Mouse (Mus musculus): ENCODE measurements around the gene Herpud1. TPM values are rescaled to one million over a fixed set of nuclear protein-coding genes. Genes with fewer than 3 reads are reported as not detected.
A peak's percentile ranks its signal among the peaks of the same experiment; 100 is the strongest.

Herpud1 gene
- 61.2 and 68.7 TPM in 2 replicates for polyA plus RNA-seq (2015; fragmentation: Nextera tagmentation; extraction: Ambion mirVana)

GRCm38 (mm10) chr8:94386214-94387026 is at the start of gene Herpud1:
Gene Herpud1 (plus strand): TSS chr8:94386438.
- H3K9ac ChIP-seq: peak within 1 kb of the TSS; percentile 84
- peaks cover 22% of the 10 kb centered on the region for H3K36me3 ChIP-seq
- peaks cover 5% of the 10 kb centered on the region; the same call in 1 of the 2 replicates for H3K9me3 ChIP-seq
- peak within 1 kb of the TSS; percentile 79 for H3K27ac ChIP-seq
- H3K4me2 ChIP-seq (replicated peaks): peak within 1 kb of the TSS; percentile 92
- ATAC-seq (ENCODE audit: low FRiP score, low read depth): peak; percentile 98
- under 1% methylated on average over 65 of the region's 65 CpGs for WGBS
- H3K4me1 ChIP-seq: peaks cover 15% of the 10 kb centered on the region
- H3K27me3 ChIP-seq: no peaks in the 10 kb centered on the region
- H3K4me3 ChIP-seq: peak within 1 kb of the TSS; percentile 86

- ATAC-seq (ENCODE audit: low FRiP score, low read depth): no peak
- Histone ChIP-seq H3K9me3 (no peaks in the 10 kb centered on the region), H3K4me1 (no peaks in the 10 kb centered on the region), H3K36me3 (no peaks in the 10 kb centered on the region), H3K4me2 (replicated peaks) (no peak overlapping the region), H3K4me3 (no peak overlapping the region), H3K27me3 (no peaks in the 10 kb centered on the region; the same call in 1 of the 2 replicates), H3K27ac (no peak overlapping the region), H3K9ac (no peak overlapping the region)
- 84% methylated on average over 8 of the region's 8 CpGs for WGBS
These were observed 48.7 kb upstream of the Herpud1 start for GRCm38 (mm10) chr8:94337559-94337958.

- no peaks in the 10 kb centered on the region for H3K9me3 ChIP-seq
- no peaks in the 10 kb centered on the region for H3K4me1 ChIP-seq
- no peak overlapping the region for H3K4me3 ChIP-seq
- H3K4me2 ChIP-seq (replicated peaks): no peak overlapping the region
- no peaks in the 10 kb centered on the region for H3K36me3 ChIP-seq
- no peak for ATAC-seq (ENCODE audit: low FRiP score, low read depth)
- no peaks in the 10 kb centered on the region; the same call in 1 of the 2 replicates for H3K27me3 ChIP-seq
- no peak overlapping the region for H3K27ac ChIP-seq
- H3K9ac ChIP-seq: no peak overlapping the region
- 85% methylated on average over 7 of the region's 7 CpGs for WGBS
These were observed 45.4 kb upstream of the Herpud1 start for GRCm38 (mm10) chr8:94340796-94341195.

- H3K4me3 ChIP-seq: no peak overlapping the region
- WGBS: 89% methylated on average over 10 of the region's 10 CpGs
- H3K4me1 ChIP-seq: no peaks in the 10 kb centered on the region
- H3K9me3 ChIP-seq: no peaks in the 10 kb centered on the region
- no peak overlapping the region for H3K27ac ChIP-seq
- H3K27me3 ChIP-seq: no peaks in the 10 kb centered on the region; the same call in 1 of the 2 replicates
- H3K9ac ChIP-seq: no peak overlapping the region
- H3K4me2 ChIP-seq (replicated peaks): no peak overlapping the region
- no peaks in the 10 kb centered on the region for H3K36me3 ChIP-seq
- no peak for ATAC-seq (ENCODE audit: low FRiP score, low read depth)
These were observed 43.5 kb upstream of the Herpud1 start for GRCm38 (mm10) chr8:94342691-94343090.

DNA sequence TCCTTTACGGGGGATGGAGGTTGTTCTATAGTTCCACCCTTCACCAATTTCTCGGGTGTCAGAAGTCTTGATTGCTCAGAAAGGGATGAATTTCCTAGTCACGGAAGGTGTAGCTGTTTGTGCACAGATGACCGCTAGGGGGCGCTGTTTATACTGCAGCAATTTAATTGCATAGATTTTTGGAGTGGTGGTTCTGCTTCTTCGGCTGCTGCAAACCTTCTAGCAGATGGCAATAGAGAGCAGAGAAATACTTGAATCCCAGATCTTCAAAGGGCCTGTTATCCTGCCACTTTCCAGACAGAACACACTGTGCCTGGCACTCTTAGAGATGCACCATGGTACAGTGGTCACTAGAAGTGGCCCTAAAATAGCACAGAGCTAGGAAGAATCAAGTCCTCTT is 42.9 kb upstream of the Herpud1 start:
- no peak for ATAC-seq (ENCODE audit: low FRiP score, low read depth)

DNA sequence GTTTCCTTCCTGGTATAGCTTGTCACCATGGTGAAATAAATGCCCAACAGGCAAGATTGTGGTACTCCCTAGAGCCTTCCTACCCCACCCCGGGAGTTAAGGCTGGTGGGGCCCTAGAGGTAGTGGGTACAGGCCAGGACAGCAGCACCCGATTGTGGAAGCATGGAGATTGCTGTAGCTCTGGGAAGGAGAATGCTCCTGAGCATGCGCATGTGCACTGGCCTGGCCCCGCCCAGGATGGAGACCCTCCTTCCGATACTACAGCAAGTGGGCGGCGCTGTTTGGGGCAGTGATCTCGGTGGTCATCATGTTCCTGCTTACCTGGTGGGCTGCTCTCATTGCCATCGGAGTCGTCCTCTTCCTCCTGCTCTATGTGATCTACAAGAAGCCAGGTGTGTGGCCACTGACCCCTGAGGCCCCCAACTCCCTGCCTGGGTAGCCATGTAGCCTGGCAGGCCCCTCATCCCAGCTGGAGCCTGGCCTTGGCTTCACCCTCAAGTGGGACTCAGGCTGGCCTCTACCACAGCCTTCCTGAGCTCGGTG is 42.4 kb upstream of the Herpud1 start:
- H3K4me2 ChIP-seq (replicated peaks): no peak overlapping the region
- no peak for ATAC-seq (ENCODE audit: low FRiP score, low read depth)

More for the DNA sequence above, 42.9 kb upstream of the Herpud1 start:
- no peaks in the 10 kb centered on the region for H3K4me1 ChIP-seq
- no peak overlapping the region for H3K27ac ChIP-seq
- H3K36me3 ChIP-seq: no peaks in the 10 kb centered on the region
- H3K27me3 ChIP-seq: no peaks in the 10 kb centered on the region; the same call in 1 of the 2 replicates
- no peak overlapping the region for H3K4me3 ChIP-seq
- H3K9me3 ChIP-seq: no peaks in the 10 kb centered on the region
- H3K4me2 ChIP-seq (replicated peaks): no peak overlapping the region
- WGBS: 15% methylated on average over 6 of the region's 6 CpGs
- no peak overlapping the region for H3K9ac ChIP-seq

GRCm38 (mm10) chr8:94345657-94346056 is 40.6 kb upstream of the Herpud1 start:
- H3K27ac ChIP-seq: no peak overlapping the region
- ATAC-seq (ENCODE audit: low FRiP score, low read depth): no peak
- no peaks in the 10 kb centered on the region; the same call in 1 of the 2 replicates for H3K27me3 ChIP-seq
- H3K4me3 ChIP-seq: no peak overlapping the region
- no peaks in the 10 kb centered on the region for H3K9me3 ChIP-seq
- no peak overlapping the region for H3K9ac ChIP-seq
- H3K4me2 ChIP-seq (replicated peaks): no peak overlapping the region
- no peaks in the 10 kb centered on the region for H3K36me3 ChIP-seq
- 85% methylated on average over 4 of the region's 4 CpGs for WGBS
- no peaks in the 10 kb centered on the region for H3K4me1 ChIP-seq

More for the DNA sequence above, 42.4 kb upstream of the Herpud1 start:
- Histone ChIP-seq H3K27me3 (no peaks in the 10 kb centered on the region; the same call in 1 of the 2 replicates), H3K9me3 (no peaks in the 10 kb centered on the region), H3K27ac (no peak overlapping the region), H3K36me3 (no peaks in the 10 kb centered on the region), H3K4me3 (no peak overlapping the region), H3K4me1 (no peaks in the 10 kb centered on the region), H3K9ac (no peak overlapping the region)
- WGBS: 87% methylated on average over 11 of the region's 11 CpGs

GRCm38 (mm10) chr8:94346264-94346663 is 40.0 kb upstream of the Herpud1 start:
- ATAC-seq (ENCODE audit: low FRiP score, low read depth): no peak
- H3K36me3 ChIP-seq: no peaks in the 10 kb centered on the region
- no peak overlapping the region for H3K4me3 ChIP-seq
- H3K27ac ChIP-seq: no peak overlapping the region
- no peaks in the 10 kb centered on the region for H3K4me1 ChIP-seq
- no peaks in the 10 kb centered on the region for H3K9me3 ChIP-seq
- H3K9ac ChIP-seq: no peak overlapping the region
- no peaks in the 10 kb centered on the region; the same call in 1 of the 2 replicates for H3K27me3 ChIP-seq
- no peak overlapping the region for H3K4me2 ChIP-seq (replicated peaks)
- 90% methylated on average over 13 of the region's 13 CpGs for WGBS

DNA sequence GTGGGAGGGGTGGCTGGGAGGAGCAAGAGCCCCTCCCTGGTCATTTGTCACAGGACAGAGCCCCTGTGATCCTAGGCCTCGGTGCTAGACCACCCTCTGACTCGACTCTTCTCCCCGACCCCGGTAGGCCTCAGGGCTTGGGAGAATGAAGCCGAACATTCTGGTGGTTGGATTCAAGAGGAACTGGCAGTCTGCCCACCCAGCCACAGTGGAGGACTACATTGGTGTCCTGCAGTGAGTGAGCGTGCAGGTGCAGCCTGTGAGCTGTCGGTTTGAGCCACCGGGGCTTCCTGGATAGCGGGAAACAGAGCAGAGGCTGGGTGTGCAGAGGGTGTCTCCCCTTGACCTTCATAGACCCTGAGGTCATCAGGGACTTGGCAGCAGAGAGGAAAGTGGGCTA is 37.8 kb upstream of the Herpud1 start:
- 67% methylated on average over 9 of the region's 9 CpGs for WGBS
- Histone ChIP-seq H3K9ac (no peak overlapping the region), H3K27me3 (no peaks in the 10 kb centered on the region), H3K4me1 (no peaks in the 10 kb centered on the region), H3K4me2 (replicated peaks) (no peak overlapping the region), H3K9me3 (no peaks in the 10 kb centered on the region), H3K4me3 (no peak overlapping the region), H3K27ac (no peak overlapping the region), H3K36me3 (no peaks in the 10 kb centered on the region)
- no peak for ATAC-seq (ENCODE audit: low FRiP score, low read depth)

DNA sequence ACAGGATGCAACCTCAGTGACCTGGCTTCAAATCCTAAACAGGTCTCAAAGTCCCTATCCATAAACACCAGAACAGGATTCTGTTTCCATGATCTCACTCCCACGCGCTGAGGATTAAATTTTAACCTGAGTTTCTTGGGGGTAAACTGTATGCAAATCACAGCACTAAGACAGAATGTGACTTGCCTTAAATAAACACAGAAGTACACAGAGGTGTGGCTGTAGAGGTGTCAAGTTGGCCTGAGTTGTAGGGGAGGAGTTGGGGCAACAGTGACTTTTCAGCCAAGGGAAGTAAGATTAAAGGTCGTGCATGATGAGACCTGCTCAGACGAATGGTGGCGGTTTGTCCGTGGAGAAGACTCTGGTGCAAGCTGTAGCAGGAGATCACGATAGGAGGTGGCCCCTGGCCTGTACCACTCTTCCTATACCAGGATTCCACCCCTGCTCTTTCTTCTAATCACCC is 32.1 kb upstream of the Herpud1 start:
- 78% methylated on average over 7 of the region's 7 CpGs for WGBS
- ATAC-seq (ENCODE audit: low FRiP score, low read depth): no peak
- Histone ChIP-seq H3K36me3 (no peaks in the 10 kb centered on the region), H3K4me1 (no peaks in the 10 kb centered on the region), H3K27ac (no peak overlapping the region), H3K4me2 (replicated peaks) (no peak overlapping the region), H3K9me3 (no peaks in the 10 kb centered on the region), H3K9ac (no peak overlapping the region), H3K27me3 (no peaks in the 10 kb centered on the region), H3K4me3 (no peak overlapping the region)

DNA sequence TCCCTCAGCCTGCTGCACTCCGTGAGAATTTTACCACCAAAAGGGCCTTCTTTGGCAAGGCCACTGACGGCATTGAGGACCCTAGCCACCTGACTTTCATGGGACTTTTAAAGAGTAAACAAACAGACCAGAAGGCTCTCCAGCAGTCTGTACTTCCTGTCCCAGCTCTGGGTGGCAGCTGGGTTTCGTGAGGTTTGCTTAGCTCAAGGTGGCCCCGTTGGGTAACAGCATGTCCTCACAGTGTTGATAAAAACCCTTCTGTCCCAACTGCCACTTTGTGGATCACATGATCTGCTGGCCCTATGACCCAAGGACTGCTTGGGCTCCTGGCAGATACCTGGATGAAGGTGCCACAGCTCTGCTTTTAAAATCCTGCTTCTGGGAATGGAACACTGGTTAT is 31.7 kb upstream of the Herpud1 start:
- Histone ChIP-seq H3K36me3 (no peaks in the 10 kb centered on the region), H3K4me1 (no peaks in the 10 kb centered on the region), H3K9me3 (no peaks in the 10 kb centered on the region), H3K4me3 (no peak overlapping the region), H3K27me3 (no peaks in the 10 kb centered on the region), H3K9ac (no peak overlapping the region), H3K4me2 (replicated peaks) (no peak overlapping the region), H3K27ac (no peak overlapping the region)
- WGBS: 59% methylated on average over 4 of the region's 4 CpGs
- no peak for ATAC-seq (ENCODE audit: low FRiP score, low read depth)

DNA sequence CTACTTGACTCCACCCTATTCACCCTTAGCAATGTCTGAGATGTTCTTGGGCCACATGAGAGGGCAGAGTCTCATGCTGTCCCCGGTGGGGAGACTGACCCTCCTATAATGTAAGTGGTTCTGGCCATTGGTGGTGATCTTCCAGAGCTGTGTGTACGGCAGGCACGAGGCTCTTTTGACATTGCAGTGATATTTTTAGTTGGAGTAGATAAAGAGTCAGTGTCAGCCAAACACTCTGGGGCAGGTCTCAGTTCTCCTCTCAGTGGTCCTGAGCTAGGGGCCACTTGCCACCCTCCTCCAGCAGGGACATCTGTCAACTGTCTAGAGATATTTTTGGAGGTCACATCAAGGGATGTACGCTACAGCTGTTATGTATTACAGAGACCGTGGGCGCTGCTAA is 29.0 kb upstream of the Herpud1 start:
- Histone ChIP-seq H3K9me3 (no peaks in the 10 kb centered on the region), H3K4me2 (replicated peaks) (no peak overlapping the region), H3K27ac (no peak overlapping the region), H3K27me3 (no peaks in the 10 kb centered on the region), H3K4me1 (no peaks in the 10 kb centered on the region), H3K4me3 (no peak overlapping the region), H3K36me3 (no peaks in the 10 kb centered on the region), H3K9ac (no peak overlapping the region)
- WGBS: 80% methylated on average over 6 of the region's 6 CpGs
- ATAC-seq (ENCODE audit: low FRiP score, low read depth): no peak
